Mouse (Mus musculus) G1E (cell line): ENCODE data around the gene Rad9b.

ENCODE experiments used
- CTCF ChIP-seq: IDR thresholded peaks from 2 replicates; pipeline ENCODE4 v1.5.1; 2012; ENCODE audit warnings: low read depth, low read length, inconsistent platforms, mixed read lengths
- GATA1 ChIP-seq: IDR thresholded peaks from 2 replicates; pipeline ENCODE4 v1.6.1; 2012; ENCODE audit warnings: borderline replicate concordance, low read length, inconsistent platforms, mixed read lengths

DNA sequence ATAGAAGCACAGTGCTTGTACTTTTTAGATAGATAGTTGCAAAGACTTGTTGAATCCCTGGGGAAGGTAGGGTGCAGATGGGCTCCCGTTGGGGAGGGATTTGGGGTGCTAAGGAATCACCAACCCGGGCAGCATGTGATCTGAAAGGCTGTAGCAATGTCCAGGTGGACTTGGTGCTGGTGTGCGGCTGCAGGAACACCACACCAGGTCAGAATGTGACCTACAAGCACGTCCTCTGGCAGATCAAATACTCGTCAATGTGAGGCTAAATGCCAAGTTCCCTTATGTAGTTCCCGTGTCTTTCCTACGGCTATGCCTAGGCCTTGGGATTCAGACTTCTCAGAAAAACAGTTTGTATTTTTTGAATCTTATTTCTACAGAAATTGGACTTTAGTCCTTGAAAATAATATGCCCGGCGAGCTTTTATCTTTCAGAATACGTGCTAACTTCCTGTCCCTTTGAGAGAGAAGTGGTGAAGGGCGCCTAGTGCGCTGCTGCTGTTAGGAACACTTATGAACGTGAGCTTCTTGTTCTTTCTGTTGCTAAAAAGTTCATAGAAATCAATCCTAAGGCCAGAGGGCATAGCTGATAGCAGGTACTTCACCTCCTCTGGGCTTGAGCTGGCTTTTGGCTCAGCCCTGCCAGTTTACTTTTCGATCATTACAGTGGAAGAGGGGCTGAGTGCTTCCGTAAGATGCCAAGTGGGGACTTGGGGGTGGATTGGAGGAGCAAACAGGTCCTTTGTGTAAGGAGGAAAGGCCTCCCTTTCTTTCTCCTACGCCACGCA, 62.3 kb downstream of the Rad9b start:
- no peak for TF ChIP-seq CTCF
- no peak for TF ChIP-seq GATA1
